Mouse (Mus musculus): ENCODE data around the gene Elk4.

Elk4 gene

DNA sequence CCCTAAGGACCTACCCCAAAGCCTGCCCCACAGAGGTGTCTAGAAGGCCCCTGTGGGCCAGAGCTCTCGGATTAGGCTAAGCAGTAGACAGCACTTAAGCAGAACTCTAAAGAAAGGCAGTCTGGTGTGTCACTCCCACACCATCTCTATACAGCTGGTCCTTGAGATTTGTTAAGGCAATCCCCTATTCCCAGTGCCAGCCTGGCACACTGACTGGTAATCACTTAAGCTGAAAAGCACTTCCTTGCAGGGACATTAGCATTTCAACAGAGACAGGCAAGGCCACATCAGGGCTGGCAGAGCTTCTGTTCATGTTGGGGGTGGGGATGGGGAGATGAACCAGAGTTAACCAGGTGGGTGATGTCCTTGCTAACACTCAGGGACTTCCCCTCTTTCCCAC lies 57.6 kb downstream of the Elk4 start:
- no peak for DNase-seq (ENCODE audit: low read depth, low spot score)

- DNase-seq (ENCODE audit: low read depth, low spot score), result no peak
These were observed 58.2 kb downstream of the Elk4 start for GRCm38 (mm10) chr1:132065475-132066172.

GRCm38 (mm10) chr1:132067261-132068255 lies 60.2 kb downstream of the Elk4 start, which contains the start of gene Mfsd4a:
Mfsd4a (minus strand) TSS chr1:132068062.
- no peak for DNase-seq (ENCODE audit: low read depth, low spot score)

GRCm38 (mm10) chr1:132069436-132069835 lies 62.0 kb downstream of the Elk4 start:
- no peak for DNase-seq (ENCODE audit: low read depth, low spot score)

GRCm38 (mm10) chr1:132070659-132071058 lies 63.3 kb downstream of the Elk4 start:
- DNase-seq (ENCODE audit: low read depth, low spot score), result no peak

DNA sequence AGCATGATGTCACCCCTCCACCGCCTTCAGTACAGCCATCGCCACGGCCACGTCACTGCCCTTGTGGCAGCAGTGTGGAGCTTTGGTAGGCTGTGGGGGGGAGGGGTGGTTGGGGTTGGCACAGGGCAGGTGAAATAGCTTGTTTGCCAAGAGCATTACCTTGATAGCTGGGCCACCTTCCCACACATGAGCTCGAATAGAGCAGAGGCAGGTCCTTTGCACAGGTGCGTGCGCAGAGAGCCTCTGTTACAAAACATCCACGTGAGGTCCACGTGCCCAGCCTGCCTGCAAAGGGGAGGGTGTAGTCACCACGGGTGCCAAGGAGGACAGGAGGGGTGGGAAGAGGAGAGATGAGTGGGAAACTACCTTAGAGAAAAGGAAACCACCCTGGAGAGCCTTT lies 68.2 kb downstream of the Elk4 start:
- DNase-seq (ENCODE audit: low read depth, low spot score), result no peak

- DNase-seq (ENCODE audit: low read depth, low spot score), result no peak
These were observed 71.0 kb downstream of the Elk4 start for GRCm38 (mm10) chr1:132078413-132078812.
